Mouse (Mus musculus) brain, embryonic 14.5 days (tissue): ENCODE measurements around the gene Ormdl3. TPM values are rescaled to one million over a fixed set of nuclear protein-coding genes. Genes with fewer than 3 reads are reported as not detected.
"Not testable (repeated sequence)": the region's sequence is repeated elsewhere in the genome, so short reads cannot be mapped to it uniquely, and the experiment has no call there.

Experiments
- DNase-seq: peaks from one replicate; pipeline ENCODE4 v3.0.0-alpha.2; 2011; ENCODE audit warnings: low read depth
- CTCF ChIP-seq: fragments of 200-500 bp; IDR thresholded peaks from 2 replicates; pipeline ENCODE4 v1.5.1; 2012; ENCODE audit warnings: inconsistent platforms, mild to moderate bottlenecking, moderate library complexity, borderline replicate concordance; ENCODE audit not compliant: insufficient read depth, insufficient read length; ENCODE audit errors: extremely low read depth
- POLR2A ChIP-seq: fragments of 200-500 bp; IDR thresholded peaks from 2 replicates; pipeline ENCODE4 v1.6.1; 2012; ENCODE audit warnings: mild to moderate bottlenecking, inconsistent platforms, borderline replicate concordance; ENCODE audit not compliant: poor library complexity, insufficient read depth, insufficient read length, severe bottlenecking; ENCODE audit errors: extremely low read depth
- polyA plus RNA-seq: library from polyadenylated mRNA; depleted of rRNA; stranded (reverse); fragments of >200 nt; gene quantifications from 2 replicates; pipeline ENCODE4 v1.2.3, GENCODE M21; 2012; rRNA removed

Gene Ormdl3
- polyA plus RNA-seq = 80.6 and 94.6 TPM in 2 replicates

DNA sequence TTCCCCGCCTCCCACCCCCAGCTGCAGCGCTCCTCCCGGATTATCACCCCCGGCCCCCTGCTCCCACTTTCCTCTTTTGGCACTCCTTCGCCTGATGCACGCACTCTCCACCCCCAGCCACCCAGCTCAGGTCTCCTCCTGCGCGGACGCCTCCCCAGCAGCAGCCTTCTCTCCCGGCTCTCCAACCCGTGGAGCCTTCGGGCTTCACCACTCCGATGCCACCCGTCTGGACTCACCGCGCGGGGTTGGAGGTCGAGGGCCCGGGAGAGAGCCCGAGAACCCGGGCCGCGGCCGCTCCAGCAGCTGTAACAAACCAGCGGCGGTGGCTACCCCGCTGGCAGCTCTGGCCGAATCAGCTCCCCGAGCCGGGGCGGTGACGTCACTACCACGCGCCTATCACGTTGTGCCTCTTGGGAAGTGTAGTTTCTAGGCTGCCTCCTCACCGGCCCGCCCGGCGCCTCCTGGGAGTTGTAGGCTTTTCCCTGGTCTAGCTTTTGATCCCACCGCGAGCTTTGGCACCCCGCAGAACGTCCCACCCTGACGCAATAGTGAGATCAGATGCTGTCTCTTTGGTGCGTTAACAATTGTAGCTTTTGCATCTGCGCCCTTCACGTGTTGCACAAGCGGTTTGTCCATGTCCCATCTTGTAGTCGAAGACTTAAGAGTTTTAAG lies at the start of gene Ormdl3:
Gene Ormdl3 (minus strand): TSS at position 477 of the 672 bp plus-strand sequence.
- DNase-seq = peak; percentile 99
- peak; percentile 74; the same call in 1 of the 2 replicates for TF ChIP-seq POLR2A
- TF ChIP-seq CTCF = no peak

DNA sequence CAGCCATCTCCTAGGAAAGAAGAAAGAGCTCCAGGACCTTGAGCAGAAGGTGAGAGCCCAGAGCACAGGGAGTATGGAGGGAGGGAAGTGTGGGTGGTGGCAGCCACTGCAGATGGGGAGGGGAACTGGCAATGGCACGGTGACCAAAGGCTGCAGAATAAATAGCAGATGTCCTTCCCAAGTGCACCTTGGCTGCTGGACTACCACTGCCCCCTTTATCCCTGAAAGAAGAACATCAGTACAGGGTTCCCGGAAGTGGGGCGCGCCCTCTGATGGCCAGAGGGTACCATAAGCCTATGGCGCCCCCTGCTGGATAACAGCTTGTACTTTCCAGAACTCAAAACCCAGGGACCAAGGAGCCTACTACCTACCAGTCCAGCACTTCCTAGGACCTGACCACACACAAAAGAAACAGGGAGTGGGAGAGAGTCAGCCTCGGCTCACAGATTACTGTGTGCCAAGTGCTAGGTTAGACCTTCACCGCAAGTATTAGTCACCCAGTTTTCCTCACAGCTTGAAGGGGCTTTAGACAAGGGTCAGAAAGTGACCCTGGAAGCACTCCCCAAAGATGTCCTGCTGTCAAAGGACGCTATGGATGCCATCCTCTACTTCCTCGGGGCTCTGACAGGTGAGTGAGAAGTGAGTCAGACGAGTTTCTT lies 48.3 kb upstream of the Ormdl3 start:
- DNase-seq = peak; percentile 3

DNA sequence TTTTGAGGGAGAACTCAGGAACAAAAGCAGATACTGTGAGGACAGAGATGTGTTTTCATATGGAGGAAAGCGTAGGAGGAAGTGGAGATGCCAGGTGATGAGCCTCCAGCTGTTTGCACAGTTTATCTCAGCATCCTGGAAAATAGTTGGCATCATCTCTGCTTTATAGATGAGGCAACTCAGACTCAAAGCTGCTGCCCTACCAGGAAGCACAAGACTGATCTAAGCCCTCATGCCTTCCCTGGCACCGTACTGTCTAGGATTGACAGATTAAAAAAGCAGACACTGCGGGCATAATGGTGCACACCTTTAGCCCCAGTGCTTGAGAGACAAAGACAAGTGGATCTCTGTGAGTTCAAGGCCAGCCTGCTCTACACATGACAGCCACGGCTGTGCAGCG lies 43.5 kb upstream of the Ormdl3 start:
- DNase-seq = no peak
- no peak for TF ChIP-seq POLR2A
- TF ChIP-seq CTCF = no peak

DNA sequence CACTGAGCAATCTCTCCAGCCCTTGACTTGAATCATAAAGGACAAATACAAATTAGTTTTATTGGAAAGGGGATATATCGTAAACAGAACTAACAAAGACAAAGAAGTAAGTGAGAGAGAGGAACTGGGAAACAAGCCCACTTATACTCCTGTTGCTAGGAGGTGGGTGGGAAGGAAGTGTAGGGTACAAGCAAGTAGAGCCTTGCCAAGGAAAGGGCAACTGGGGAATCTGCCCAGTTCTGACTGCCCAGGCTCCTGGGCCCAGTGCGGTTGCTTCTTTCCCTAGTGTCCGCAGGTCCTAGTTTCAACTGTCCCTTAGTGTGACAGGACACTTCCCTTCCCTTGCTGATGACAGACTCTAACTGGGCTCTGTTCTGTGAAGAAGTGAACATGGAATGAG lies 41.5 kb upstream of the Ormdl3 start:
- TF ChIP-seq CTCF = no peak
- no peak for TF ChIP-seq POLR2A
- no peak for DNase-seq

DNA sequence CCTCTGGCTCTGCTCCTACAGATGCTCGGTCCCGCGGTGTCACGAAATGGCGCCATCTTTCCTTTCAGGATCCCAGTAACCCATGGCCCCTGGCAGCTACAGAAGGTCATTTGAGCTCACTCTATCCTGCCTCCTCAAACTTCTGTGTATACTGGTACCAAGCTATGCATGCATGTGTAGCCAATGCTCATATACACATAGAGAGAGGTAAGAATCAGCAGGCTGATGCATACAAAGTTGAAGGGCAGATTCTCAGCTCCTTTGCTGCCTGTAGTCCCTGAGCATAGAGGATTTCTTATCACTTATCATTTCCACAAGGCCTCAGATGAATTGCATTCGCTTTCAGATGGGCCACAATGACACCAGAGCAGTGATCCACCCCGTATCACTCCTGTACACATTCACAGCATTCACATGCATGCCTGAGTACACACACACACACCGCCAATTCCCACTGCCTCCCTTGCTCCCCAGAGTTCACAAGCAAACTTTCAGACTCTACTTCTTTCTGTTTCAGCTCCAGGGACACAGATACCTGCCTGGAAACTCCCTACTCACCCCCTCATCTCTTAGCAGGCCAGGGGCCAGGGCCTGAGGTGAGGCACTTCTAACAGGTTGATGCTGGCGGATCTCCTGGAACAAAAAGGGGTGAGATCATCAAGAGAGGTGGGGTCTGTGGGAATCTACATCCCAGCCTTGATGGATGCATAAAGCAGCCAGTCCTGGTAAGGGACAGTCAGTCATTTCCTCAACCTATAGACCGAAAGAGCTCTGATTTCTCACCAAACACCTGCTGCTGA lies 38.6 kb upstream of the Ormdl3 start, which contains the start of the genes Gm12355 and Gsdma3:
Gene Gm12355 (minus strand): TSS at position 51 of the 800 bp plus-strand sequence.
Gene Gsdma3 (plus strand): TSS at position 750 of the 800 bp plus-strand sequence.
- TF ChIP-seq CTCF (no peak), POLR2A (no peak)
- DNase-seq = no peak

DNA sequence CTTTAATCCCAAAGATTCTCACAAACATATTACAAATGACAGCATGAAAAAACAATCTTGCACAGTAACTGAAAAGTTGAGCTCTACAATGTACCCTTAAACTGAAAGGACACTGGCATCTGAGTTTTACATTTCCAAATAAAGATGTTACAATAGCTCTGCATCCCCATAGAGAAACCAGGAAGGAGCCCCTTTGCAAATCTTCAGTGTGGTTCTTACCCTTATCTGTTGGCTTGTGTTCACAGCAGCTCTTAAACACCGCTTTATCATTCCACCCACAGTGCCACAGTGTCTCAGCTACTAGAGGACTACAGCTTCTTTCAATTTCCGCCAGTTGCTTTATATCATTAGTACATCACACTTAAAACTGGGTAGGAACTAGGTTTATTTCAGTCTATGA lies 37.2 kb upstream of the Ormdl3 start:
- not testable (repeated sequence) for DNase-seq

DNA sequence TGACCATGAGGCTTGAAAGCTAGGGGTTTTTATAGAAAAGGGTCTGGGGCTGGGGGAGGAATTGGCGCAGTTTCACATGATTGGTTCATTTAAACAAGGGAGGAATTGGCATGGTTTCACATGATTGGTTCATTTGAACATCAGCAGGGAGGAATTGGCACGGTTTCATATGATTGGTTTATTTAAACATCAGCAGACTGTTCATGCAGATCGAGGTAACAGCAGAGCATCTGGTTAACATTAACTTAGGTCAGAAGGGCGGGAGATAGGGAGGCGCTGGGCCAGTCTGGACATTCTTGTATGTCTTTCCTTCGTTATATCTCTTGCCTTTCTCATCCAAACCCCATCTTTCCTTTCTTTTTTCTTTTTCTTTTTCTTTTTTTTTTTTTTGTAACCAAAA lies 36.8 kb upstream of the Ormdl3 start:
- not testable (repeated sequence) for DNase-seq

DNA sequence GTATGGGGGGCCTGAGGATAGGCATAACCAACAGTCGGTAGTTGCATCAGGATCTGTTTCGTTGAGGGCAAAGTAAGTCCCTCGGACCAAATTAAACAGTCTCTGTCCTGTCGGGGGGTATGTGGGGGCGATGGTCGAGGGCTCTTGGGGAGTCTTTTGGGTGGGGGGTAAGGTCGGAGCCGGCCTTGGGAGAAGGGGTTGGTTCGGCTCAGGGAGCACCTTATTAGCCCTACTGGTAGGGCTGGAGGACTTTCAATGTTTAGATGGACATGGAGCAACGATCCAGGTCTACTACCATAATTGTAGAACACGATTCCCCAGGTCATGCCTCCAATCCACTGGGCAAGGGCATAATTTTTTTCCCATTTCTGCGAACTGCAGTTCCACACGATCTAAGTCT lies 33.6 kb upstream of the Ormdl3 start:
- DNase-seq = no peak

DNA sequence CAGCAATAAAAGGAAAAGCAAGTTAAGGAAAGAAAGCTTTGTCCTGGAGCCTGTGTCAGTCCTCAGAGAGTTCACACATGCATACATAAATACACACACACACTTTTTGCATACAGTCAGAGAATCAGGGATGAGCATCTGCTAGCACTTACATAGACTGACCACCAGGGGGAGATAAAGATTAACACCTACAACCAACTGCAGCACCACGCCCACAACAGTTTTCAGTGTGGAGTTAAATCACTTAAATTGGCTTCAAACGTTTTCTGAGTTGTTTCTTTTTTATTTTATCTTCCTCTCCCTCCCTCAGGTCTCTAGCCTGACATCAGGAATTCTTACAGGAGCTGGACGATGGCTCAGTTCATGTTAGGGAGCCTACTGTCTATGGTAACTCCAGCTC lies 19.6 kb upstream of the Ormdl3 start:
- DNase-seq = peak; percentile 81
- TF ChIP-seq POLR2A (no peak), CTCF (peak; percentile 63; the same call in 1 of the 2 replicates)

More for the DNA sequence above, 33.6 kb upstream of the Ormdl3 start:
- TF ChIP-seq CTCF = no peak
- TF ChIP-seq POLR2A = no peak

DNA sequence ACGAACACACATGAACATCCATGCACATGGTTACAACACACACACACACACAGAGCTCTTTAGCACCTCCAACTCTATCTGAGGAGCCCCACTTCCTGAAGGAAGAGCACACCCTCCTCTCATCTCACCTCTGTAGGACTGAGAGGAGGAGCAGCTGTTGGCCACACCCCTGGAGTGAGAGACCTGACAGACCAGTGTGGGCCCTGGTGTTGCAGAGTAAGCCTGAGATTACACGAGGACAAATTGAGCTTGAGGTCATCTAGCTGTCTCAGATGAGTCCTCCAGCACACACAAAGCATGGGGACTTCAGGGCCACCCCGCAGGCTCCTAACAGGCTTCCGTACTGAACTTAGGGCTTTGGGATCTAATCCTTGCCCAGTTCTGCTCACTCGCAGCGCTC lies 17.7 kb upstream of the Ormdl3 start:
- DNase-seq = not testable (repeated sequence)

DNA sequence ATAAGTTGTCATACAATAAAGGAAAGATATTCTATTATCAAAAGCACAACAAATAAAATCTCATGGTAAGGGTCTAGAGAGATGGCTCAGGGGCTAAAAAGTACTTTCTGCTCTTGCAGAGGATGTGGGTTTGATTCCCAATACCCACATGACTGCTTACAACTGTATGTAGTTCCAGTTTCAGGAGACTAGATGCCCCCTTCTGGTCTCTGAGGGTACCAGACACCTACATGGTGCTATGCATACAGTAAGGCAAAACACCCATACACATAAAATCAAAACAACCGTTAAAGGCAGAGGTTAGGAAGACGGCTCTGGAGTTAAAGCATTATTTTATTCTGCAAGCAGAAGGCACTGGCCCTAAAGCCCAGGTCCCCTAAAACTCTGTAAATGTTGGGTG lies 16.8 kb upstream of the Ormdl3 start:
- TF ChIP-seq CTCF (no peak), POLR2A (no peak)
- no peak for DNase-seq

DNA sequence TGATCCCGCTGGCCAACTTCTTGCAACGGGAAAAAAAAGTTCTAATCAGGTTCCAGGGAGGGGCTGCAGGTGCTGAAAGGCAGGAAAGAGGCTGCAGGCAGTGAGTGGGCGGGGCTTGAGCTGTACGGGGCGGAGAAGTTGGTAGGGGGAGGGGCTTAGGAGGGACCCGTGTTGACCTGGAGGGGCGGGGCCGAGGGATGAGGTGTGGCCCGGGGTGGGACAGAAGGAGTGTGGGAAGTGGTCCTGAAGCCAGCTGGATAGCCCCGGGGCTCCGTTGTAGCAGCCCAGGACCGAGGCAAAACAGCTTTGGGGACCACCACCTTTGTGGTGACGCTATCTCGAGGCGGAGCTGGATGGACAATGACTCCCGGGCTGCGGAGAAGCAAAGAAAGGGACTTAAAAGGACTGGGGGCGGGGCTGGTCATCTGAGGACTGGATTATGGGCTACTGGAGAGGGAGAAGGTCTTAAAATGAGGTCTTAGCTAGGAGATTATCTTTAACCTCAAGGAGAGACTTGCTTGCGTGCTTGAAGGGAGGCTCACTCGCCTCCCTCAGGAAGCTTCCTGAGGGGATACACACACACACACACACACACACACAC lies 15.0 kb upstream of the Ormdl3 start:
- DNase-seq = peak; percentile 17
- TF ChIP-seq CTCF (no peak), POLR2A (no peak)

DNA sequence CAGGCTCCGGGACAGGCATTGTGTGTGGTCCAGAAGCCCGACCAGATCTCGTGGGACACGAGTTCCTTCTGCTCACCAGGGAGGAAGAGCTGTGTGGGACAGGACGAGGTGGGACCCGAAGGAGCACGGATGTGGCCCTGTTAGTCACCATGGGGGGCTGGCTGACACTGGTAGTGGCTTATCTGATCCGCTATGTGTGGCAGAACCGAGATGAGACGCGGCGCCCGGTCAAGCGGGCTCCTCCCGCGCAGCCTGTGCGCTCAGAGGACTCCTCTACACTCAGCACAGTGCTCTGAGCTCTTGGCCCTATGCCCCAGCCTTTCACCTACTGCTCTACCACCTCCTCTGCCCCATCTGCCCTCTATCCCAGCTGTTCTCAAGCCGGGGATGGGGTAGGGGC lies 12.1 kb upstream of the Ormdl3 start:
- no peak for TF ChIP-seq CTCF
- TF ChIP-seq POLR2A = no peak
- no peak for DNase-seq
